Mouse (Mus musculus) urinary bladder, adult 2 months (tissue): ENCODE data around the gene Plekhs1. TPM values are rescaled to one million over a fixed set of nuclear protein-coding genes. Genes with fewer than 3 reads are reported as not detected.
"Not testable (repeated sequence)": the region's sequence is repeated elsewhere in the genome, so short reads cannot be mapped to it uniquely, and the experiment has no call there.

Experiments used
- DNase-seq: peaks from one replicate; pipeline ENCODE4 v3.0.0; 2022; ENCODE audit warnings: low spot score
- polyA plus RNA-seq: library from polyadenylated mRNA; depleted of rRNA; stranded (reverse); fragments of >200 nt; gene quantifications from 2 replicates; pipeline ENCODE4 v1.2.3, GENCODE M21; 2012; rRNA removed

The Plekhs1 gene
- polyA plus RNA-seq, 1 experiment: 1.4 TPM

- DNase-seq: not testable (repeated sequence)
Observed at GRCm38 (mm10) chr19:56519408-56519807, 58.0 kb downstream of the Plekhs1 start.

DNA sequence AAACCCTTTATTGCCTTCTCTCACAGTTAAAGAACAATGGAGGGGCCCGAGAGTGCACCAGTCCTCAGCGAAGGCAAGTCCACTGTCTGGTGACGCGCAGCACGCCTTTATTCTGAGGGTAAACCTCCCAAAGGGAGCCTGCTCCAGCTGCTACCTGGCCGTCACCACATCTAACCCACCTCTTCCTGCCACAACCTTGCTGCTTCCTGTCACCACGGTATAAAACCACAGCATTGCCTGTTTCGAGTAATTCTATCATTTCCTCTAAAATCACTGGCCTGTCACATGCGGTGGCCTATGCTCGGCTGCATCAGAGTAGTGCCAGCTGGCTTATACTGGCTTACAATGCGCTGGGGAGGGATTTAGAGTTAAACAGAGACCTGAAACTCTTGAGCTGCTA is 69.1 kb downstream of the Plekhs1 start:
- not testable (repeated sequence) for DNase-seq

DNA sequence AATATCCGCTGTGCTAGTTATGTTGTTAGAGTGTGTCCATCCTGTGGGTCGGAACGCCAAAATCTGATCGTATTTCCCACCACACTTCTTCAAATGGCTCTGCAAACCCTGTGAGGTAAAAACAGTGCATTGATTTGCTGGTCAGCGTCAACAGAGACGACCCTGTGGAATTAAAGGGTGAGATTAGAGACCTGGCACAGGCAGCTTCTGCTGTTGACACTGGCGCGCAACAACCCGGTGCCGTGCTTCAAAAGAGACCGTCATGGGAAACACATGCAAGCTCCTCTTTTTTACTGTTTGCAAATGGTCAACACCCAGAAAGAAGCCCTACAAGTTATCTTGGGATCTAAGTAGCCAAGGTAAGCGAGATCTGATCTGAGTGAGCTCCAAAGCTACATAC is 69.8 kb downstream of the Plekhs1 start:
- DNase-seq: no peak

DNA sequence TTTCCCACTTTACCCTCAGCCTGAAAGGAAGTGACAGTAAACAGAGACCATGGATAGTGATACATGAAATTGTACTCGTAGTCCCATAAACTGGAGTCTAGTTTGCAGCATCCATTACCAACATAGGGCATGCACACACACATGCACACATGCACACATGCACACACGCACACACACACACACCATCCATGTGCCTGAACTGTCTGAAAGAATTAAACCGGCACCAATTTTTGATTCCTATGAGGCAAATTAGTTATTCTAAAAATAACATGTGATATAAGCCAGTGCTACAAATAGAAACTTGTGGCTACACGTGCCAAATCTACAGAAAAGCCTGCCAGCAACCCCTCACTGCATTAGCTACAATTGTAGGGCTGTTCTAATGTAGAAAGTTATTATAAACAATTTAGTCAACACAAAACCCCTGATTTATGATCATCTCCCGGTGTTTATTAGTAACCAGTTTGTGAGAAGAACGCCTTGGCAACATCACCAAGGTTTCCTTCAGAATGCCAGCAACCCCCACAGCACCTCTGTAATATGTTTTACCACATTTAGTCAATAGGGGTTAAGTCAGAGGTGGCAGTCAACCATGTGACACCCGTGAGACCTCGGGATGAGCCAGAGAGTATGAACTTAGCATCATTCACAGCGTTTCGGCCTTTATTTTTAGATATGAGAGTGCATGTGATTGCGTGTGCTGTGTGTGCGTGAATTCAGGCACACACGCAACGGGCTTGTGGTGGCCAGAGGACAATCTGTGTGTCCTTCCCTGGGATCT is 72.0 kb downstream of the Plekhs1 start:
- no peak for DNase-seq

GRCm38 (mm10) chr19:56534337-56534736 is 72.9 kb downstream of the Plekhs1 start:
- no peak for DNase-seq

DNA sequence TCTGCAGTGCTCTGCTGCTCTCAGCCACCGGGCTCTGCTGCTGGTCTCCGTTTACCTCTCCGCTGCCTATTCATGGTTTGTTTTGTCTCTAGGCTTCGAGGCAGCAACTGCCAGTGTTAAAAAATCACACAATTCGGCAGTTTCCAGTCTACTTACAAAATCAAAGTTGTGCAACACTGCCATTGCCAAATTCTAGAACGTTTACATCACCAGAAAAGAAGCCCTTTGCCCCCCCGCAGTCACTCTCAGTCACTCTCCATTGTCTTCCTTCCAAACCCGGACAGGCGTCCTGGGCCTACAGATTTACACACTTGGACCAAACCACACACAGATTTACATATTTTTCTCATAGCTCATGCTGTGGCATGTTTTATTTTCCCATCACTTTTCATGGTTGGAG is 73.6 kb downstream of the Plekhs1 start:
- DNase-seq: no peak

- no peak for DNase-seq
Observed at GRCm38 (mm10) chr19:56535765-56536164, 74.3 kb downstream of the Plekhs1 start.

Other genes starting within 250 kb of the Plekhs1 start
- 0.10 TPM in 1 of 2 replicates, not detected in the other for gene Habp2, start 174.5 kb upstream of the Plekhs1 start, polyA plus RNA-seq
- gene Nrap, start 71.6 kb upstream of the Plekhs1 start, polyA plus RNA-seq: 0.11 and 0.16 TPM in 2 replicates
- 14.4 and 16.7 TPM in 2 replicates for gene Casp7, start 64.5 kb upstream of the Plekhs1 start, polyA plus RNA-seq
- gene Dclre1a, start 86.6 kb downstream of the Plekhs1 start, polyA plus RNA-seq: 8.6 and 9.5 TPM in 2 replicates
- gene Nhlrc2, start 86.6 kb downstream of the Plekhs1 start, polyA plus RNA-seq: 12.1 and 12.7 TPM in 2 replicates